Mouse (Mus musculus): Measurements from ENCODE around the gene Anapc2. TPM values are rescaled to one million over a fixed set of nuclear protein-coding genes. Genes with fewer than 3 reads are reported as not detected.

Gene Anapc2
- total and polyA plus RNA-seq, 3 experiments = 9.8 to 67.0 TPM; not detected in 1

DNA sequence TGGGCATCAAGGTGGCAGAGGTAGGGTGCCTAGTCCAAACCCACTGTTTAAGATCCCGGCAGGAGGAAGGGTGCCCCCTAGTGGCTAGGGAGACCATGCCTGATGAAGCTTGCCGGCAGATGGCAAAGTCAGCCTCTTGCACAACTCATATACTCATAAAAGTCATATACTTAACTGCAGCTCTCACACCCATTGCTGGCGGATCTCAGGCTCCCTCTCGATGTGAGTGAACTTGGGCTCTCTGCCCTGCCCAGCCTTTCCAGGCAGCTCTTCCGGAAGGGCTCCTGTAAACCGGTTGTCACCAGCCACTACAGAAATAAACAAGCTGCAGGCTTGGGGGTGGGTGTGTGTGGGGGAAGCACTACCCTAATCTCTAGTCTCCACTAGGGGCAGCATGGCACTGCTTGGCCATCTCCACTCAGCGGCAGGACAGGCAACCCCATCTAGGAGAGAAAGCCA is 43.8 kb upstream of the Anapc2 start (continued):
- TF ChIP-seq ZMIZ1 (IDR thresholded peaks at IDR 0.05; ENCODE audit: low read depth, low read length) (0 out of 2 replicates have a peak, but pooled peaks have one; percentile 27), E2F4 (IDR thresholded peaks at IDR 0.05; ENCODE audit: borderline replicate concordance, low read depth, low read length) (no peak)

DNA sequence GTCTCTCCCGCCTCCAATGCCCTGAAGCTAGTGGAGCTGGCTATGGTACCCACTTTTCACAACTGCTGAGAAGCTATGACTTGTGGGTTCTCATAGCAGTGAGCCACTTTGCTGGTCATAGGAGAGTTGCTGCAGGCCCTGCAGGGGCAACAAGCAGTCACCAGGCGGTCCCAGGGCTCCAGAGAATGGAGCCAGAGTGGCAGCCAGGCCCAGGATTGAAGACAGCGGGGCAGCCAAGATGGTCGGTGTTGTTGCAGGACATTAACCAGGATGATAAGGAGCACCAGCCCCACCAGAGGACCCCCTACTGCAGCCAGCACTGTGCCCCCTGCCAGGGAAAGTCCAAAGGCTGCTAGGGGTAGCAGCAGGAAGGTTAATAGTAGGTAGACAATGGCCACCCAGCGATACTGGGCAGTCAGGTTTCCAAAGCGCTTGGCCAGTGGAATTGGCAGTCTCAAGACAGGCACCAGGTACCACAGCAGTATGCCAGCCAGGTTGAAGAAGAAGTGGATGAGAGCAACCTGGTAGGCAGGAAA is 43.2 kb upstream of the Anapc2 start:
- Histone ChIP-seq H3K9me3 (replicated peaks; ENCODE audit: insufficient read depth, low read length) (no peaks in the 10 kb centered on the region), H3K4me1 (ENCODE audit: control insufficient read depth in 1 of 2, insufficient read depth in 2 of 2, low read length in 2 of 2) (peaks cover 12 to 31% of the 10 kb centered on the region in 2 experiments; a peak in 3 of 4 replicates), H3K27me3 (ENCODE audit: control insufficient read depth in 1 of 2, insufficient read depth in 2 of 2, low read length in 2 of 2) (no peaks in the 10 kb centered on the region), H3K79me2 (ENCODE audit: control insufficient read depth, insufficient read depth, low read length, poor library complexity) (peaks cover 7% of the 10 kb centered on the region), H3K9ac (ENCODE audit: control insufficient read depth, low read depth, low read length, poor library complexity, severe bottlenecking) (peak overlapping the region; percentile 49), H3K36me3 (ENCODE audit: control insufficient read depth in 1 of 2, insufficient read depth in 2 of 2, low read length in 2 of 2) (peaks cover 0 to 14% of the 10 kb centered on the region in 2 experiments; a peak in 2 of 4 replicates), H3K4me3 (ENCODE audit: control insufficient read depth in 1 of 2, insufficient read depth in 1 of 2, low read depth in 2 of 2, low read length in 2 of 2) (peak overlapping the region; percentile 3 to 50; a peak in 3 of 4 replicates), H3K27ac (ENCODE audit: control insufficient read depth, low read depth, low read length) (peak overlapping the region; percentile 12)
- no peak for TF ChIP-seq RCOR1 (IDR thresholded peaks at IDR 0.05; ENCODE audit: low read depth, low read length)
- no peak for TF ChIP-seq POLR2AphosphoS2 (IDR thresholded peaks at IDR 0.05; ENCODE audit: low read length)
- TF ChIP-seq GABPA (IDR thresholded peaks at IDR 0.05; ENCODE audit: low read depth, low read length) = no peak
- no peak for TF ChIP-seq ZC3H11A (IDR thresholded peaks at IDR 0.05; ENCODE audit: low read depth, low read length)
- TF ChIP-seq SIN3A (IDR thresholded peaks at IDR 0.05; ENCODE audit: low read length) = no peak
- TF ChIP-seq MAFK (IDR thresholded peaks at IDR 0.05; ENCODE audit: borderline replicate concordance, low read depth, low read length) = no peak
- no peak for TF ChIP-seq MAX (IDR thresholded peaks at IDR 0.05; ENCODE audit: low read length)
- DNase-seq (ENCODE audit: low read depth, low spot score) = no peak

GRCm38 (mm10) chr2:25229582-25229981 is 42.7 kb upstream of the Anapc2 start:
- Histone ChIP-seq H3K9ac (ENCODE audit: control insufficient read depth, low read depth, low read length, poor library complexity, severe bottlenecking) (no peak overlapping the region), H3K27ac (ENCODE audit: control insufficient read depth, low read depth, low read length) (no peak overlapping the region), H3K27me3 (ENCODE audit: control insufficient read depth in 1 of 2, insufficient read depth in 2 of 2, low read length in 2 of 2) (no peaks in the 10 kb centered on the region), H3K9me3 (replicated peaks; ENCODE audit: insufficient read depth, low read length) (no peaks in the 10 kb centered on the region), H3K36me3 (ENCODE audit: control insufficient read depth in 1 of 2, insufficient read depth in 2 of 2, low read length in 2 of 2) (peaks cover 0 to 14% of the 10 kb centered on the region in 2 experiments; a peak in 2 of 4 replicates), H3K4me1 (ENCODE audit: control insufficient read depth in 1 of 2, insufficient read depth in 2 of 2, low read length in 2 of 2) (peaks cover 12 to 35% of the 10 kb centered on the region in 2 experiments), H3K79me2 (ENCODE audit: control insufficient read depth, insufficient read depth, low read length, poor library complexity) (peaks cover 4% of the 10 kb centered on the region; the same call in 1 of the 2 replicates), H3K4me3 (ENCODE audit: control insufficient read depth in 1 of 2, insufficient read depth in 1 of 2, low read depth in 2 of 2, low read length in 2 of 2) (no peak overlapping the region)
- TF ChIP-seq TBP (IDR thresholded peaks at IDR 0.05; ENCODE audit: low read depth, low read length) (no peak), MXI1 (IDR thresholded peaks at IDR 0.05; ENCODE audit: low read depth, low read length) (no peak), RCOR1 (IDR thresholded peaks at IDR 0.05; ENCODE audit: low read depth, low read length) (no peak), MYB (IDR thresholded peaks at IDR 0.05; ENCODE audit: low read depth, low read length) (no peak), UBTF (IDR thresholded peaks at IDR 0.05; ENCODE audit: borderline replicate concordance, insufficient read depth, low read depth, low read length) (no peak), USF1 (IDR thresholded peaks at IDR 0.05; ENCODE audit: low read depth, low read length) (no peak), NRF1 (IDR thresholded peaks at IDR 0.05; ENCODE audit: insufficient read depth, low read depth, low read length, poor library complexity, severe bottlenecking) (no peak), BHLHE40 (IDR thresholded peaks at IDR 0.05; ENCODE audit: borderline replicate concordance, low read depth, low read length) (no peak), GATA1 (IDR thresholded peaks at IDR 0.05; ENCODE audit: low read depth, low read length) (no peak), E2F4 (IDR thresholded peaks at IDR 0.05; ENCODE audit: borderline replicate concordance, low read depth, low read length) (no peak), ZC3H11A (IDR thresholded peaks at IDR 0.05; ENCODE audit: low read depth, low read length) (no peak), POLR2A (IDR thresholded peaks at IDR 0.05; ENCODE audit: control insufficient read depth in 1 of 2, insufficient read depth in 1 of 2, low read depth in 1 of 2, low read length in 2 of 2, poor library complexity in 1 of 2) (no peak), SIN3A (IDR thresholded peaks at IDR 0.05; ENCODE audit: low read length) (no peak), MAZ (IDR thresholded peaks at IDR 0.05; ENCODE audit: low read depth, low read length) (no peak), MYC (IDR thresholded peaks at IDR 0.05; ENCODE audit: low read depth, low read length) (no peak), CTCF (IDR thresholded peaks at IDR 0.05 in 2 of 3, conservative IDR thresholded peaks at IDR 0.05 in 1 of 3; ENCODE audit: control insufficient read depth in 1 of 3, insufficient read depth in 1 of 3, low read depth in 2 of 3, low read length in 3 of 3, poor library complexity in 1 of 3, severe bottlenecking in 1 of 3) (no peak), GABPA (IDR thresholded peaks at IDR 0.05; ENCODE audit: low read depth, low read length) (no peak), ELF1 (IDR thresholded peaks at IDR 0.05; ENCODE audit: low read depth, low read length) (no peak), ETS1 (IDR thresholded peaks at IDR 0.05; ENCODE audit: low read depth, low read length) (no peak)
- DNase-seq (ENCODE audit: low read depth, low spot score) = no peak
